Mouse (Mus musculus) thymus, postnatal 4 days (tissue): ENCODE measurements around the gene Prr27.

Experiments
- DNase-seq: peaks from one replicate; pipeline ENCODE4 v3.0.0; 2021

Gene Prr27

DNA sequence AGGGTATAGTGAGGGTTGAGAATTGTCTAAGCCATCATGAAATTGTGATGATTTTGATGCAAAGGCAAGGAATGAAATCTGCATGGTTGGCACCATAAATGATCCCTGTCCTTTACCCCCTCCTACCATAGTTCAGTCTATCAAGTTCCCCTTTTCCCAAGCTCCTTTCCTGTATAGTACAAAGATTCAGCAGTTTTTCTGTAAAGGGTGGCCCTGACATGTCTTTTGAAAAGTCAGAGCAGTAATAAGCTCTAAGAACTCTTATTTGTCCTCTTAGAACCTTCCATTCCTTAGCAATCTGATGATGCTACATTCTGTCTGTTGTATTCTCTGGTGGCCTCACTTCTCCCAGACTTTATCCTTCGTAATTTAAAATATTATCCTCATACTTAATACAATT is at the start of gene Prr27:
Gene Prr27, plus strand, starts transcription at position 301 of the 400 bp plus-strand sequence.
- DNase-seq = no peak

DNA sequence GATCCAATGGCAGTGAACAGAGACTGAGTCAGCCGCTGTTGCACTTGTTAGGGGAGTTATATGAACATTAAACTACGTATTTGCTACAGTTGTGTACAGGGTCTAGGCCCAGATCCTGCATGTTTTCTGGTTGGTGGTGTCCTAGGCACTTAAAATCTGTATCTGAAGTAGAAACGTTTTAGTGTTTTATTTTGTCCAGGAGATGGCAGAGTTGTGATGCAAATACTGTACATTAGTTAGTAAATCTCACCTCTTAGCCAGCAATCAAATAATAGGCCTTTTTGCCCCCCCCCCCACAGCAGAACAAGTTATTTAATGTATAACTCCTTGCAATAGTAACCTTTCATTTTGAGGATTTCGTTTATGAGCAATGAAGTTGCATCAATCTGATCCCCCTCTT is 42.8 kb upstream of the Prr27 start:
- DNase-seq = no peak

DNA sequence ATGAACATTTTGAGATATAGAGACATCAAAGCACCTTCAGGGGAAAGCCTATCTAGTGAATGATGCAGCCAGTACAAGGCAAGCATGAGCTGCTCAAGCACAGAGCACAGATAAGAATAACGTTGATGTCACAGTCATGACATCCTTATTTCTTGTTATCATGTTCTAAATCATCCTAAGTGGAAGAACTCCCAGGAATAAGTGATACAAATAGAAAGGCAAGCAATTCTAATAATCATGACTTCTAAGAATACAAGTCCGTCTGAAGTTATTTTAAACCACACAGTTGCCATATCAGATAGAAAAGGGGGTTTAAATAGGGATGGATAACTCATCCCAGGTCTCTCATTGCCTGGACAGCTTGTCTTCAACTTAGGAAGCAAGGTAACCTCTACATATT is 17.7 kb upstream of the Prr27 start, which contains the start of gene Csn1s2b:
Gene Csn1s2b, plus strand, starts transcription at position 301 of the 400 bp plus-strand sequence.
- DNase-seq = no peak

DNA sequence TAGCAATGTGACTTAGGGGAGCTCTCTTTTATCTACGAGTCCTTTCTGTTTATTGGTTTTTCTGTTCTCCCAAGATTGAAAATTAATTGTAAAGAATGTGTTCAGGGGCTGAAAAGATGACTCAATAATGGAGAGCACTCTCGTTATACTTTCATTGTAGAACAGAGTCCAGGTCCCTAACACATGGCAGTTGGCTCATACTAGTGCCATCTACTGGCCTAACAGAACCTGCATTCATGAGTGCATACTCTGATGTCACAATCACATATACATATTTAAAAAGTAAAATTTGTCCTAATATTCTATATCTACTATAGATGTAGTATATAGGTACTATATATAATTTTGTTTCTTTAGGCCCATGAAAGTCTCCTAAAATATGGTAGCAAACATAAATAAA is 16.2 kb upstream of the Prr27 start:
- no peak for DNase-seq

DNA sequence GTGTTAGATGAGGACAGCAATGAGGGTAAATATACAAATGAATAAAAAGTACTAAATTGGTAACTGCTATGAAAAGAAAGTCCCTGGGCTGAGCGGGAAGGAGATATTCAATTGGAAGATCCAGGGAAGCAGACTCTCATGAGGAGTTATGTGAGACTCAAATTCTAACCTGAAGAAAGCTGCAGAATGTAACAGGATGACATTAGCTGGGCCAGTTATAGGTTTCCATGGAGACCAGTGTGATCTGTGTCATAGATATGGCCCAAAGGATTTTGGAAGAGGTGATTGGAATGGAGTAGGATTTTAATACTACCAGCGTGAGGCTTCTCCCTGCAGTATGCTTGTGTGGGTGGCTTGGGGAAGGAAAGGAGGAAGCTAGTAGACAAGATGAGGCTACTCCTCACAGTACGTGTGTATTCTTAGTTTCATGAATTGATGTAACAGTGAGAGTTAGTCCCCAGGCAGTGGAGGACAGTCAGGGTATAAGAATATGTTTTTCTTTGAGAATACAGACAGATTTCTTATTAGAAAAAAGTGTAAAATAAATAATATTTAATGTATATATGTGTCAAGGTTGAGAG is 29.7 kb downstream of the Prr27 start:
- DNase-seq = no peak

DNA sequence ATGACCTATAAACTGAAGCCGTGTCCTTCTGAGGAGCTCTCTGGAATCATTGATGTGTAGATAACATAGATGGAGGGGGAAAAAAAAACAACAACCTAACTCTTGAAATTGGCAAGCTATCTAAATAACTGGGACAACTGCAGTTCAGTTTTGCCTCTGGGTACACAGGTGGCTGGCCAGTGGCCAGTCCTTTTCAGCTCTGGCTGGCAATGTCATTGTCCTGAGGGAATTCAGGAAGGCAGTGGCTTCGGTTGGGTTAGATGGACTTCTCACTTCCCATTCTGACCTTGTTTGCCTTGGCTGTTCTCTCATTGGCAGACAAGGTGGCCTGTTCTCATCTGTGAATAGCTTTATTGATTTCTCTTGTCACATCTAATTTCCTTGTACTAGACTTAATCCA is 44.6 kb downstream of the Prr27 start:
- DNase-seq = no peak

DNA sequence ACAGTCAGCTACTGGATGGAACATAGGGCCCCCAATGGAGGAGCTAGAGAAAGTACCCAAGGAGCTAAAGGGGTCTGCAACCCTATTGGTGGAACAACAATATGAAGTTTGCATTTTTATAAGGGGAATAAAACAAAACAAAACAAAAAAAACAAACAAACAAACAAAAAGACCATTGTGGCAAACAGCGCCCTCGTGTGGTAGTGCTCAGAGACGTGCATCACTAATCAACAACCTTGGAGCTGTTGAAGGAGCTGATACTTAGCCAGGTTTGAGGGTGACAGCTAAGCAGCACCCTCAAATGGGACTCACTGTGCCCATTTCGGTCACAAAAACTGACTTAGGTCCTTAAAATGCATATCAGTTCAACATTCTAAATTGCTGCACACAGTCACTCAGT is 45.9 kb downstream of the Prr27 start:
- DNase-seq = peak; percentile 10

DNA sequence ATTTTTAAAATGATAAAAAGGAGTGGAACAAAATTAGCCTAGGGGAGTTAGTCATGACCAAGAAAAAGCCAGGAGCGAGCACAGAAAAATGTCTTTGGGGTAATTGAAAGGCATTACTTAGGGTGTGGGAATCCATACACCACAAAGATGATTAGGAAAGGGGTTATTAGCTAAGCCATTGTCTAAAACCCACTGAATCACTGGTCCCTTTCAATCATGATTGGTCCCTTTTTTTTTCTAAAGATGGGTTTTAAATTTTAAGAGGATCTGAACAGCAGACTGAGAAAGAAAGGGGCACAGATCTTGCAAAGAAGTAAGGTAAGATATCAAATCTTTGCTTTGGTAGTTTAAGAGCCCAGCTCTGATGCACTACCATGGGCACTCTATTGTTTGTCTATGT is 59.2 kb downstream of the Prr27 start, which contains the start of gene Odam:
Gene Odam, plus strand, starts transcription at position 301 of the 400 bp plus-strand sequence.
- DNase-seq = no peak
